Mouse (Mus musculus) adrenal gland, postnatal 10 days (tissue): ENCODE data around the gene Tor4a. TPM values are rescaled to one million over a fixed set of nuclear protein-coding genes. Genes with fewer than 3 reads are reported as not detected.

Experiments
- DNase-seq: peaks from one replicate; pipeline ENCODE4 v3.0.0; 2021; ENCODE audit warnings: mixed read lengths
- total RNA-seq, 2 experiments: library from RNA; stranded (reverse); gene quantifications; 2 replicates each; pipeline ENCODE4 v1.2.3; 2021

Gene Tor4a
- total RNA-seq, 2 experiments from 2014 or later: 13.9 to 19.5 TPM

- no peak for DNase-seq
Observed at GRCm38 (mm10) chr2:25186575-25186930, 10.1 kb downstream of the Tor4a start.

- peak; percentile 66 for DNase-seq
Observed at GRCm38 (mm10) chr2:25185625-25186574, 10.8 kb downstream of the Tor4a start.

GRCm38 (mm10) chr2:25184496-25184895 lies 12.2 kb downstream of the Tor4a start:
- no peak for DNase-seq

- DNase-seq: no peak
Observed at GRCm38 (mm10) chr2:25183336-25183735, 13.3 kb downstream of the Tor4a start.

GRCm38 (mm10) chr2:25182664-25183063 lies 14.0 kb downstream of the Tor4a start:
- no peak for DNase-seq

GRCm38 (mm10) chr2:25181891-25182397 lies 14.7 kb downstream of the Tor4a start:
- DNase-seq: no peak

GRCm38 (mm10) chr2:25180973-25181890 lies 15.5 kb downstream of the Tor4a start:
- DNase-seq: no peak

- DNase-seq: peak; percentile 94
Observed at GRCm38 (mm10) chr2:25180478-25180903, 16.2 kb downstream of the Tor4a start, which contains the start of gene Nrarp. Gene Nrarp, plus strand, starts transcription at chr2:25180758.

GRCm38 (mm10) chr2:25179566-25180217 lies 17.0 kb downstream of the Tor4a start:
- DNase-seq: no peak

- no peak for DNase-seq
Observed at GRCm38 (mm10) chr2:25178285-25178972, 18.3 kb downstream of the Tor4a start.

GRCm38 (mm10) chr2:25177685-25178084 lies 19.0 kb downstream of the Tor4a start:
- no peak for DNase-seq

GRCm38 (mm10) chr2:25177076-25177475 lies 19.6 kb downstream of the Tor4a start:
- DNase-seq: no peak

GRCm38 (mm10) chr2:25176573-25176972 lies 20.1 kb downstream of the Tor4a start:
- no peak for DNase-seq

- DNase-seq: no peak
Observed at GRCm38 (mm10) chr2:25175690-25176078, 21.0 kb downstream of the Tor4a start.

- DNase-seq: no peak
Observed at GRCm38 (mm10) chr2:25174866-25175689, 21.6 kb downstream of the Tor4a start.

- DNase-seq: no peak
Observed at GRCm38 (mm10) chr2:25173821-25174220, 22.9 kb downstream of the Tor4a start.

GRCm38 (mm10) chr2:25172629-25173028 lies 24.1 kb downstream of the Tor4a start:
- DNase-seq: no peak

- DNase-seq: no peak
Observed at GRCm38 (mm10) chr2:25171769-25172153, 24.9 kb downstream of the Tor4a start.

GRCm38 (mm10) chr2:25171101-25171768 lies 25.5 kb downstream of the Tor4a start:
- no peak for DNase-seq
